Mouse (Mus musculus) stomach, adult 2 months (tissue): ENCODE data around the gene Aplf. TPM values are rescaled to one million over a fixed set of nuclear protein-coding genes. Genes with fewer than 3 reads are reported as not detected.

ENCODE experiments used
- polyA plus RNA-seq: library from polyadenylated mRNA; depleted of rRNA; stranded (reverse); fragments of >200 nt; gene quantifications from 2 replicates; pipeline ENCODE4 v1.2.3, GENCODE M21; 2012; rRNA removed

The Aplf gene
- 1.7 and 2.5 TPM in 2 replicates for polyA plus RNA-seq

DNA sequence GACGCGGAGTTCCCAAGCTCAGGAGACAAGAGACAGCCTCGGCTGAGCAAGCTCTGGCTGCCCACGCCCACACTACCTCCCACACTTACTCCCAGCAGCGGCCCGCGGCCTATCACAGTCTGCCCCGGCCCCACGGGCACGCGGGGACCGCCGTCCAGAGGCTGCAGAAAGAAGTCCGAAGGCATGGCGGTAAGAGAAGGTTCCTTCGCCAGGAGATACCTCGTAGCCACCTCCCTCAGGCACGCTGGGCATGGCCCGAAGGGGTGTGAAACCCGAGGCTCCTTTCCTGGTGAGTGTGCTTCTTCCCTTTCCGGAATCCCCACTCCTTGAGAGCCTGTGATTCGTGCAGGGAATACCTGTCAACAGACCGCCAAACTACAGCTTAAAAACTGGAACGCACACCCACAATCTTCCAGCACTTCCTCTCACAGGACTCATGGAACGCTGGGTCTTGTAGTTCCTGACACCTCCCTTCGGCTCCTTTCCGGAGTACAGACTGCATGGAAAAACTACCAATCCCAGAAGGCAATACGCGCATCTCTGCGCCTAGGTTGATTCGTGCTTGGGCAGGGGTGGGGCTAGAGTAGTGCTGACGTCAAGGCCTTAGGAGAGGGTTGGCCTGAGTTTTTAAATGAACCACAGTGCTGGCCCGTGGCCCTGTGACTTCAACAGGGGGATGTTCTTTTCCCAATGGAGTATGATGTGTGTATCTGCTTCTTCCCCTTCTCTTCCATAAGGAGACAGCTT lies at the start of gene Aplf:
Aplf (minus strand) TSS at position 423 of the 747 bp plus-strand sequence.

DNA sequence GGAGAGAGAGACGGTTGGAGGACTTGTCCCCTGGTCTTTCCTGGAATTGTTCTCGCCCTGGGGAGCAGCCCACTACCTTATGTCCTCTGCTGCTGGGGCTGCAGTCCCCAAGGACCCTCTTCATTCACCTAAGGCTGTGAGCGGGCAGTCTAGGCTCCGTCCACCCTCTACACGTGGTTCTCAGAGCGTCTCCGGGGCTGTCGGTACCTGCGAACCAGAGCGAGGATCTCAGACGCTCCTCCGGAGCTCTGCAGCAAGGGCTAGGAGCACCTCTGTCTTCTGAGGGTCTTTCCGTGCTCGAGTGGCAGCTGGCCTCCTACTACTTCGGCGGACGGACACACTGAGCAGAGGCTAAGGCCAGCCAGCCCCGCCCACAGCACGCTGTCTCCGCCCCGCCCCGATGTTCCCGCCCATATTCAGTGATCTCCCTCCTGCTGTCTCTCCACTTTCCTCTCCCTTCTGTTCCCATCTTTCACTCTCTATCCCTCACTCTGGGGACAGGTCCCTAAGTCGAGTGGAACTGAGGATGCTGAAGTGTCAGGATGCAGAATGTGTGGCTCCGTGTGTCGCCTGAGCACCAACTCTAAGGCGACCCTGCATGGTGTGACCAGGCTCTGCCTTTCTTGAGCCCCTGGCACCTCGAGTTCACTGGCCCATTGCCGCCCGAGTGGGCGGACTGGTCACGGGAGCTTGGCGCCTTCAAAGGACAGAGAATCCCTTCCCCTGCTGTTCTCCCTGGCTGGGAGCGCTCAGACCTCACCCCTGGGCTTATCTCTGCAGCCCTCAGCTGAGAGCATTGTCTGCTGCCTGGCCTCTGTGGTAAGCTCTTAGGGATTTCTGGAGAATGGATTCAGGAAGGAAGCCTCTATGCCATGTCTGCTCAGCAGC lies 81.4 kb downstream of the Aplf start, which contains the start of gene Prokr1:
Prokr1 (minus strand) TSS at position 350 of the 888 bp plus-strand sequence.

Other genes with a start within 250 kb of the Aplf start
- gene Bmp10, start 243.2 kb downstream of the Aplf start, polyA plus RNA-seq, result not detected in 2 replicates
- gene Arhgap25, start 138.9 kb downstream of the Aplf start, polyA plus RNA-seq, result 0.12 and 0.17 TPM in 2 replicates
- 0.23 and 0.47 TPM in 2 replicates for gene Prokr1, start 81.5 kb downstream of the Aplf start, polyA plus RNA-seq
- 1.6 and 2.3 TPM in 2 replicates for gene Efcc1, start 58.7 kb upstream of the Aplf start, polyA plus RNA-seq
- gene Gp9, start 105.9 kb upstream of the Aplf start, polyA plus RNA-seq, result 1.1 and 3.0 TPM in 2 replicates
- 32.2 and 34.4 TPM in 2 replicates for gene Rab43, start 140.0 kb upstream of the Aplf start, polyA plus RNA-seq
- 0.12 and 0.22 TPM in 2 replicates for gene Gm45140, start 163.6 kb upstream of the Aplf start, polyA plus RNA-seq
- 1.4 and 1.8 TPM in 2 replicates for gene Isy1, start 166.6 kb upstream of the Aplf start, polyA plus RNA-seq
- gene Cnbp, start 178.9 kb upstream of the Aplf start, polyA plus RNA-seq, result 32.1 and 33.0 TPM in 2 replicates
- 17.6 and 22.7 TPM in 2 replicates for gene Copg1, start 215.6 kb upstream of the Aplf start, polyA plus RNA-seq
- 11.0 and 12.3 TPM in 2 replicates for gene Hmces, start 241.7 kb upstream of the Aplf start, polyA plus RNA-seq